Mouse (Mus musculus) layer of hippocampus, postnatal 10 days (tissue): ENCODE measurements around the gene Fam213b. TPM values are rescaled to one million over a fixed set of nuclear protein-coding genes. Genes with fewer than 3 reads are reported as not detected.

ENCODE experiments used
- DNase-seq, 2 experiments: peaks; one replicate each; pipeline ENCODE4 v3.0.0; 2021; ENCODE audit warnings: low spot score in 2 of 2
- long read RNA-seq: library from polyadenylated mRNA; stranded (forward); transcript quantifications from one replicate; pipeline ENCODE4 v2.0.0, GENCODE M21; 2023
- total RNA-seq, 2 experiments: library from RNA; stranded (reverse); gene quantifications; 2 replicates each; pipeline ENCODE4 v1.2.3; 2021

Fam213b gene
- total RNA-seq = 10 to 100 TPM; 36.2 to 39.0 TPM
- long read RNA-seq, transcript Fam213b-201 (7 exons, 883 nt) = major isoform, 34 of 39 reads
- long read RNA-seq, partial matches to known transcripts = 3 of 39 reads
- long read RNA-seq, other reads (novel, unspliced or antisense) = 2 of 39 reads

DNA sequence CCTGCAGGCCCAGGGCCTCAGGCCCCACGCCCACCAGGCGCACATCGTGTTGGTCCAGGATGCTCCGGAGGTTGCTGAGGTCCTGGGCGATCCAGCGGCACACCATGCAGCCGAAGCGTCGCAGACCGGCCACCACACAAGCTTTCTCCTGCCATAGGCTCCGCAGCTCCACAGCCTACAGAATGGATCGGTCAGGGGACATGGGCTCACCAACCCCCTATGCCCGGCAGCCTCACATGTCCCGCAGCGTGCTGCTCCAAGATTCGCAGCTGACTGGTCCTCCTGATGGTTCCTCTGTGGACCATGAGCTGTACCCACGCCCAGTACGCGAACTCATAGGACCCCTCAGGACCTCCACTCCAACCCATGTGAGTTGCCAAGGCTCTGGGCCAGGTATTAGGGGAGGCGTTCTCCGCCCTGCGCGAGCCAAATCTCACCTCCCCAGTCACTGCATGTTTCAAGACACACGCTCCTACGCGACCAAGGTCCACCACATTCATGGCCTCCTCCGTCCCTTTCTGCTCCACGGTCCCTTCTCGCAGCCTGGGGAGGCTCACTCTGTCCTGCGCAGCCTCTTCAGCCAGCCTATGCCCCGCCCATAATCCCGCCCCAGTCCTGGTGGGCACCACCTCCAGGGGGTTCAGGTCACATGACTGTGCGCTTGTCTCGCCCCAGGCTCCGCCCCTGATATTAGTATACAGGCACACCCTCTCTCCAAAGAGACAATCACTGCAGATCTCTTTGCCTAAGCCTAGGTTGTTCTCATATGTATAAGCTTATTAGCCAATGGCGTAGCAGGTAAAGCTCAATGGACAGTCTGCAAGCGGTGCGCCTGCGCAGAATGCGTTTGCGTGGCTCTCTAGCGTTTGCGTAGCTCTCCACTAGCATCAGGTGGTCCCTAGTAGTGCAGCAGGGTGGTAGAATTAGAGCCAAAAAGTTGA is at the start of gene Fam213b:
Gene Fam213b, minus strand, starts transcription at position 630 of the 941 bp plus-strand sequence.
- peak; percentile 60 to 76 for DNase-seq

- DNase-seq = peak; percentile 70 to 80
Observed at GRCm38 (mm10) chr4:154948066-154948939, 49.4 kb upstream of the Fam213b start.

GRCm38 (mm10) chr4:154946319-154946718 is 47.4 kb upstream of the Fam213b start:
- peak; percentile 53 to 67 for DNase-seq

DNA sequence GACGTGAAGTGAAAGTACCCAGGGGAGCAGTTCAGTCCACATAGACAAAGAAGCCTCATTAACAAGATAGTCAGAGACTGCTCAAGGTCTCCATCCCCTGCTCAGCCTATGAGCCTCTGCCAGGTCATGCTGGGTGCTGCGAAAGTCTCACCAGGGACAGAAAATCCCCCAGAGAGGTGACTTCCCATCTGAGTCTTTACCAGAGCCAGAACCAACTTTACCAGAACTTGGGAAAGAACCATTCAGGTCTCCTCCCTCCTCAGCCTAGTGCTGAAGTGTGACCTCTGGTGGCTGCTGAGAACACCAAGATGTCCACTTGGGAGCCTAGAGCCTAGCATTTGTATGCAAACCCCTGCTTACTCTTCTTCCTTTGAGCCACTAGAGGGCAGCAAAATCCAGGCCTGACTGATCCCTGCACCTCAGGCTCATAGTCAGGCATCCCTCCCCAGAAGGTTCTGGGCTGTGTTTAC is 45.2 kb upstream of the Fam213b start:
- peak; percentile 70 to 81 for DNase-seq

- DNase-seq = no peak
Observed at GRCm38 (mm10) chr4:154943323-154944039, 44.5 kb upstream of the Fam213b start.

DNA sequence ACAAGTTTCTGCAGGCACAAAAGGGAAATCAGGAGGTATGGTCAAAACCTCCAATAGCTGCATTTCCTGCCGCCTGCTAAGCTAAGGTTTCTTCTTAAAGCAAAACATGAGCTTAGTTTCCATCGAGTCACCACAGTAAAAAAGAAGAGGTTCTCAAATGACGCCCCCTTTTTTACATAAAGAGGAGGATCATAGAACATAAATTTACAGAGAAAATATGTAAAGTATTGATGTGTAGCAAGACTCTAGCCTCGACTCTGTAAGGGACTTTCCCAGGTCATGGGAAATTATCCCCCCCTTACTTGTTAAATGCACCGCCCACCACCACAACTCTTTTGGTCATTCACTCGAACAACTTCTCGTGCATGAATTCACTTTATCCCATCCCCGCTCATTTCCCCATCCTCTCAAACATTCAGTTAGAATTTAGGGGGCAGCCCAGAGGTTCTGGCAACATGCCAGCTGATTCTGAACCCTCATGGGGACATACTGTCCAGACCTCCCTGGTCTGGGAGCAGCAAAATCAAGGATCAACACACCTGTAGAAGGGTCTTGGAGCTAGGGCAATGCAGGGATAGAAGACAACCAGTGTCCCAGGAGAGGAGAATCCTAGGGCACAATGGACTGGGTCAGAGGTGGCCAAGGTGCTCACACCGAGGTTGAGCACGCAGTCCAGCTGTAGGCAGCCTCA is 43.8 kb upstream of the Fam213b start:
- DNase-seq = no peak

- no peak for DNase-seq
Observed at GRCm38 (mm10) chr4:154941831-154942230, 42.9 kb upstream of the Fam213b start.

DNA sequence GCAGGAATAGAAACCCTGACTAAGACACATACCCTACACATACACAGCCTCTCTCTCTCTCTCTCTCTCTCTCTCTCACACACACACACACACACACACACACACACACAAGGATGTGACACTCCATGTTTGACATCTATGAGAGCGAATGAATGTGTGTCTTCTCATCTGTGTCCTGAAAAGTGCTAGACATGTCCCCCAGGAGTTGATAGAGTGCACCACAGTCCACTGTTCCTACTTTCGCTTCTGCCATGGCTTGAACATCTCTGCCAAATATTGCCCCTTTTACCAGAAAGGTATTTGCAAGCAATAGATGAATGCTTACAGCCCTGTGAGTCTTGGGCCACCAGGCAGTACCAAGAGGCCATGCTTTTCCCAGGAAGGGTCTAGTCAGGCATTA is 41.2 kb upstream of the Fam213b start:
- DNase-seq = no peak

DNA sequence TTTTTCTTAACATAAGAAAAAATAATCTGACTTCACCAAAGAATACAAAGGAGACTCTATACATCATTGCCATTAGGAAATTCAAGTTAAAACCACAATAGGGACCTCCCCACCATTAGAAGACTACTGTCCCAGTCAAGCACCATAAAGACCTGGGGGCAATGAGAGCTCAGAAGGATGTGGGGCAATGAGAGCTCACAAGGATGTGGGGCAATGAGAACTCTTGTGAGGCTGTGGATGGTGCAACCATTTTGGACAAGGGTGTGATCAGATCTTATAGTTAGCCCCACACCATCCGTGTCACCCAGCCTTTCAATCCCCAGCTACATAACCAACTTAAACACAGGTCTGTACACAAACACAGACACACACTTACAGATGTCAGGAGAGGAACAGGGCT is 38.8 kb upstream of the Fam213b start:
- DNase-seq = no peak

GRCm38 (mm10) chr4:154936542-154937255 is 37.8 kb upstream of the Fam213b start:
- no peak for DNase-seq

DNA sequence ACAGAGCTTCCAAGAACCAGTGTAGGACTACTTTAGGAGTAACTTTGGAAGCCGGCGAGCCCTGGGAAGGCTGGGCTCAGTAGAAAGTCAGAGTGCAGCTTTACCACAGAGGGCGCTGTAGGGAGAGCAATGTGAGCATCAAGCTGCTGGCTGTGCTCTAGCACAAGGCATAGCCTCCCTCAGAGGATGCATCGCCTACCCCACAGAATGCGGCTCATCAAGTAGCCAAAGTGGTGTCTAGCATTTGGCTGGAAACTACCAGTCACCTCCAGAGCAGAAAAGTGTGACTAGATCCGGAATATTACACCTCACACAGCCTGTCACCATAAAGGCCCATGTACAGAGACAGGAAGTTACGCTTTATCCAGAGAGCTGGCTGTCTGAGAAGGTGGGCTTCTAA is 36.9 kb upstream of the Fam213b start:
- no peak for DNase-seq

DNA sequence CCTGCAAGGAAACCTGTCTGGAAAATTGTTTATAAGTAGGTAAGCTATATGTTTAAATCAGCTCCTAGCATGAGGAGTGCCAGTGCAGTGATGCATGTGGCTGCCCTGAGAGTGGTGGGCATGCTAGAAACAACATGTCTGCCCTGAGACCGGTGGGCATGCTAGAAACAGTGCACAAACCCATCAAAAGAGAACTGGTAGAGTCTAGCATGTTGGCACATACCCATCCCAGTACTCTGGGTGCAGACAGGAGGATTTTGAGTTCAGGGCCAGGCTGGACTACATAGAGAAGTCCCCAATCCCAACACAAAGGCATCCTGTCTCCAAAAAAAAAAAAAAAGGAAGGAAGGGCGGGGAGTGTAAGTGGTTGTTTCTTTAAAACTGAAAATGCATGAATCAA is 35.9 kb upstream of the Fam213b start:
- DNase-seq = no peak

DNA sequence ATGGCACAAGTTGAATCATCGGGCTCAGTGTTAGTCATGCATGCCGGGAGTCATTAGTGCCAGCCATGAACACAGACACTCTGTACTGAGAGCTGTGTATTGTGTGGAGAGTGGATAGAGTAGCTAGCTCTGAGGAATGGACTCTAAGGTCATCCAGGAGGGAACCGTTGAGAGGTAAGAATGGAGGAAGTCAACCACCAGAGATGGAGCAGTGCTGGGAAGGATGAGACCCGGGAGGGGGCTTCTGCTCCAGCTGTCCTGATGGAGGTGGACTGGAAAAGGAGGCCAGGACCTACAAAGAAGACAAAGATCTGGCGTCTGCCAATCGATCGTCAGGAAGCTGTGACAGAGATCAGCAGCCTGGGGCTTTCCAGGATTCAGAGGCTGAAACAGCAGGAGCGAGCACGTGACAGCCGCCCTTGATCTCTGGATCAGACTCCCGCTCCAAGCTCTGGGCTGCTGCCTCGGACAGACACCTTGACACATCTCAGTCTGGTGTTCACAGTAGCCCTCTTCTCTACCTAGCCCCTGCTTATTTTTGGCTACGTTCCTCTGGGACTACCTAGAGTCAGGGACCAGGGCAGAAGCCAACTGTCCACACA is 34.5 kb upstream of the Fam213b start:
- no peak for DNase-seq

DNA sequence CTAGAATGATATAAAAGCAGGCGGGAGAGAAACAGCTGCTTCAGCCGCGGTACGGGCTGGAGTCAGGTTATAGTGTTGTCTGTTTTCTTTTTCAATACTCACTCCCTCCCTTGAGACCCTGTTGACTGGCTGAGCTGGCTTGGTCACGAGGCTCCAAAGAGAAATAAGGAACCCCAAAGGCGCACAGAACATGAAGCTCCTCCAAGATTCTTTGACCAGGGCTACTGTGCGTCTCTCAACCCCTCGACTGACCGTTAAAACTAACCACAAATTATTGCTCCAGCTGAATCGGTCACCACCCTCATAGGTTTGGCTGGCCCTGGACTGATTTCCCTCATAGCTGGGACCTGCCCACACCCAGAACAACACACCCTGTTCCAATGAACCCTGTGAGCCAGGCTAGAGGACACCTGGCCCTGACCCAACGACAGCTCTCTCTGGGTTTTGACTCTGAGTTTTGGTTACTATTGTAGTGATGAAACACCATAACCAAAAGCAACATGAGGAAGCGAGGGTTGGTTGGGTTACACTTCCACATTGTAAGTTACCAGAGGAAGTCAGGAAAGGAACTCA is 30.2 kb upstream of the Fam213b start:
- DNase-seq = no peak

- no peak for DNase-seq
Observed at GRCm38 (mm10) chr4:154928395-154929087, 29.6 kb upstream of the Fam213b start, which contains the start of gene Tnfrsf14. Tnfrsf14 (minus strand) TSS chr4:154928563.

GRCm38 (mm10) chr4:154927899-154928337 is 29.0 kb upstream of the Fam213b start:
- no peak for DNase-seq

- no peak for DNase-seq
Observed at GRCm38 (mm10) chr4:154926969-154927898, 28.3 kb upstream of the Fam213b start.
